Mouse (Mus musculus): Measurements from ENCODE around the gene Wdr82.
"Not testable (repeated sequence)": the region's sequence is repeated elsewhere in the genome, so short reads cannot be mapped to it uniquely, and the experiment has no call there.

Gene Wdr82

DNA sequence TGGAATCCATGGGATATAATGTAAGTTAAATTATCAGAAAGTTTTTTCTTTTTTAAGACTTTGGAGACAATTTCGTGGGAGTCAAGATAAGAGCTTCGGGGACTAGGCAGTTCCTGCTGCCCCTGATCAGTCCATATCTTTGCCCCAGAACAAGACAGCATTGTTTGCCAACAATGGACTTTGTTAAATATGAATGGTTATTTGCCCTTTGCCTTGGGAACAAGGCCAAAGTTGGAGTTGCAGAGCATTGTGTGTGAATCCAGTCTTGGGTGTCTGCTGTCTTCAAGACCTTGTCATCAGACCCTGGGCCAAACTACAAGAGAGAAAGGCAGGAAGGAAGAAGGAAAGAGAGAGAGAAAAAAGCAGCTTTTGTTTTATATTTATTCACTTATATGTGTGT, 4.0 kb upstream of the Wdr82 start:
- DNase-seq (ENCODE audit: low spot score in 2 of 2): no peak

DNA sequence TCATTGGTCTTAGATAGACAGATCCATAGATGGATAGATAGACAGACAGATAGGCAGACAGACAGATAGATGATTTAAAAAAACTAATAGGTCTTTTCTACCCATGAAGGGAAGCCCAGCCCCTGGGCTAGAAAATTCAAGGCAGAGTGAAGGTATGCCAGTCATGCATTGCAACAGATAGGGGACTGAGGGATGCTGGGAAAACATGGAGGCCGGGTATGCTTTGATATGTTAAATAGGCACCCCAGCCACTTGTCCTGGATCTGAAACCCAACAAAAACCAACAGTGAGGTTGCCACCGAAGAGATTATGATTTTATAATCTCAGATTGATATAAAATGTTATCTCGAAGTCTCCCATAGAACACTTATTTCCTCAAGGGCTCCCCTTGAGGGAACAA, 3.5 kb upstream of the Wdr82 start:
- no peak for DNase-seq (ENCODE audit: low spot score in 2 of 2)

DNA sequence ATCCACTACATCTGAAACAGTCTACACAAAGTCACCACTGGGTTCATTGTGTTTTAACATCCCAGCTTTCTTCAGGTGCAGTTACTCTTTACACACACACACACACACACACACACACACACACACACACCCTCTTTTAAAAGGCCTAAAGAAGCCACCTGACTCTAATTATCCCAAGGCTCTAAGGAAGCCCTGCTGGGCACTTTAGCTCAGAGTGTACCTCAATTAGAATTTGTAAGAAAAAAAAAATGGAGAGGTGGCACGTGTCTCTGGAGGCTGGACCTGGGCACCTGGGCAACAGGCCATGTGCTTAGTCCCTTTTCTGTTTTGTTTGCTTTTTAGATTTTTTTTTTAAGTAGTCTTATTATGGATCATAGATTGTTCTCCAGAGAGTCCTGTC, 3.0 kb upstream of the Wdr82 start:
- no peak for DNase-seq (ENCODE audit: low spot score in 2 of 2)

DNA sequence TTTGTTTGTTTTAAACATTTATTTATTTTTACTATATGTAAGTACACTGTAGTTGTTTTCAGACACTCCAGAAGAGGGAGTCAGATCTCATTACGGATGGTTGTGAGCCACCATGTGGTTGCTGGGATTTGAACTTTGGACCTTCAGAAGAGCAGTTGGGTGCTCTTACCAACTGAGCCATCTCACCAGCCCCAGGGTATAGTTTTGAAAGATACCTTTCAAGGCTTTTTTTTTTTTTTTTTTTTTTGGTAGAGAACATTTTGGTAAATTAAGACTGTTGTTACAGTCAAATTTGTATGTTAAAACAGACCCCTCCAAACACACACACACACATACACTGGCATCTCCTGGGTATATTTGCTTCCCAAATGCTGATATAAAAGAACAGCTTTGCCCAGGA, 1.7 kb upstream of the Wdr82 start:
- not testable (repeated sequence) for DNase-seq (ENCODE audit: low spot score in 2 of 2)

DNA sequence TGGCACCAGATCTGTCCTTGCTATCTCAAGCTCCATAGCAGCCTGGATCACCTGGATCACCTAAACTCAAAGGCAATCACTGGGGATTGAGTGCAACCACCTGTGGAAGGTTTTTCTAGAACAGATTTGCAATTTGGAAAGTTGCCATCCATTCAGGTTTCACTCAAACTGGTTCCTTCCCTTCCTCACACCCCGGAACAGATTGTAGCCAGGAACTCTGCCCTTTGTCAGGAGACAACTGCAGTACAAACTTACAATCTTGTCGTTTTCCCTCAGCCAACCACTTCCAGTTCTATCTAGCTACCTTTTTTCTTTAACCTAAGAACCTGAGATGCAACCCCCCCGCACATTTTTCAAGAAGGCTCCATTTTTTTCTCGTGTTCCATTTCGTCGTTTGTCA, 811 bp upstream of the Wdr82 start:
- no peak for DNase-seq (ENCODE audit: low spot score in 2 of 2)

- peak; percentile 60 to 82 for DNase-seq (ENCODE audit: low spot score in 2 of 2)
These were observed 824 bp downstream of the Wdr82 start for GRCm38 (mm10) chr9:106171346-106172158.

DNA sequence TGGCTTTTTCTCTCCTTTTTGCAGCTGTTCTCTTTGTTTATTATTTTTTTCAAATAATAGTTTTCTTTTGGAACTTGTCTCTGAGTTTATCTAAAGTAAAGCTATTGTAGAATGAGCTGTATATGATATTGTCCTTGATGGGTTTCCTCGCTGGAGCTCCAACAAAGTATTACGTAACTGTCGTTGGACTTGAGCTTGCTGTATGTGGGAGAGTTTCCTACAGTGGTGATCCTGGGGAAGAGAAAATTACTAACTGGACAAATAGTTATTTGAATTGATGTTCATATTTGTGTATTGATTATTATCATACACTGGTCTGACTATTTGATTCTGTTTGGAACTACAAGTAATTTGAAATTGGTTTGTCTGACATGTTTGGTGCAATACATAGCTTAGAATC, 1.8 kb downstream of the Wdr82 start:
- no peak for DNase-seq (ENCODE audit: low spot score in 2 of 2)

DNA sequence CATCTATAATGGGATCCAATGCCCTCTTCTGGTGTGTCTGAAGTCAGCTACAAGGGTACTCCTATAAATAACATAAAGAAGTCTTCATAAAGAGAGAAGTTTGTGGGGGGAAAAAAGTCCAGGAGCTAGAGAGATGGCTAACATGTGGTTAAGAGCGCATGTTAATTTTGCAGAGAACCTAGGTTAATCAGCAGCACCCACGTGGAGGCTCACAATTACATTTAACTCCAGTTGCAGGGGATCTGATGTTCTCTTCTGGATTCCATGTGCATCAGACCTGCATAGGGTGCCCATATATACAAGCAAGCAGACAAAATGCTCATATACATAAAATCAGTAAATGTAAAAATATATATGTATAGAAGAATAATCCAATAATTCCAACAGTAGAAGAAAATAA, 2.6 kb downstream of the Wdr82 start:
- DNase-seq (ENCODE audit: low spot score in 2 of 2): no peak

- no peak for DNase-seq (ENCODE audit: low spot score in 2 of 2)
These were observed 4.9 kb downstream of the Wdr82 start for GRCm38 (mm10) chr9:106175552-106176200.

DNA sequence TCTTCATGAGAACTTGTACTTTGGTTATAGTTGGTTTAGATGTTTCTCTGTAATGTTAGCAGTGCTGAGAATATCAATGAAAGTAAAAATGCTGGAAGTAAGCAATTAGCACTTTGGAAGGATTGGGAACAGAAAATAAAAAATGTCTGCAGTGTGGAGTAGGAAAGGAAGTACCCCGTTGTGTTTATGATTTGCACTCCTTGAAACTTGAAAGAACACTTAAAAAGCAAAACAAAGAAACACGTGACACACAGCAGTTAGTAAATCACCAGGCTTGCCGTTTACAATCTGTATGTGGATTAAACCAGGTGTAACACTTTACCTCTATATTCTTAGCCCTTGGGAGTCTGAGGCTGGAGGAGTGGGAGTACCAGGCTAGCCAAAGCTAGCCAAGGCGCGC, 6.0 kb downstream of the Wdr82 start:
- no peak for DNase-seq (ENCODE audit: low spot score in 2 of 2)

DNA sequence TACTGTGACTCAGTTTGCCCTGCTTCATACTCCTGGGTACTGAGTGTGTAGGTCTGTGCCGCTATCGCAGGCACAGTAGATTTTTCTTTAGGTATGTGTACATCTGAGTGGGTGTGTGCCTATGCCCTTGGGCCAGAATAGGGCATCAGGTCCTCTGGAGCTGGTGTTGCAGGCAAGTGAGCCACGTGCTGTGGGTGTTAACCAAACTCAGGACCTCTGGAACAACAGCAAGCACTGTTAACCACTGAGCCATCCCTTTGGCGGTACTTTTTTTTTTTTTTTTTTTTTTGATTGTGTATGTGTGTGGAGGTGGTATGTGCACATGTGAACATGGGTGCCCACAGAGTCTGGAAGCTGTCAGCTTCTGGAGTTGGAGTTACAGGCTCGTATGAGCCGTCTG, 7.1 kb downstream of the Wdr82 start:
- DNase-seq (ENCODE audit: low spot score in 2 of 2): no peak

DNA sequence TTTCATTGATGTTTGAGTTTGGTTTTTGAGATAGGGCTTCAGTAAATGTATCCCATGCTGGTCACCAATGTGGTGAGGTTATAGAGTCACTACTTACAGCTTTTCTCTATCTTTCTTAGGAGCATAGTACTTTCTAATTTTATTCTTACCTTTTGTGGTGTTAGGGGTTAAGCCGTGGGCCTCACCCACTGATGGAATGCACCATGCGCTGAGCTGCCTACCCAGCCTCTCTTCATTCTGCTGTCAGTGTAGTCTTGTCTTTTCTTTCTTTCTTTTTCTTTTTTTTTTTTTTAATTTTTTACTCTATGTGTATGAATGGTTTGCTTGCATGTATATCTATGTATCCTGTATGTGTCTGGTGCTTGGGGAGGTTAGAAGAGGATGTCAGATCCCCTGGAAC, 8.7 kb downstream of the Wdr82 start:
- DNase-seq (ENCODE audit: low spot score in 2 of 2): no peak

DNA sequence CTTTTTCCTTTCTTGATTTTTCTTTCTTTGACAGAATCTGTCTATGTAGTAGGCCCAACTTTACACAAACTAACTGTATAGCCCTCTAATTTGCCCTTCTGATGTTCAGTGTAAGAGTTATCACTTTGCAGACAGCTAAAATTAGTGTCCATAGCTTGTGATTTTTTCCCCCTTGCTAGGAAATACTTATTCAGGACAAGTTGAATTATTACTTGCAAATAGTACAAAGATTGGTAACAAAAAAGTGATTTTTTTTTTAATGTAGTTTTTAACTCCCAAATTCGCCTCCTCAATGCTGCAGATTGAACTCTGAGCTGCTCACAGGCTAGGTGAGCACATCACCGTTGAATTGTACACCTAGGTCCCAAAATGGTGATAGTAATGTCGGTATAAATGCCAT, 9.2 kb downstream of the Wdr82 start:
- no peak for DNase-seq (ENCODE audit: low spot score in 2 of 2)

DNA sequence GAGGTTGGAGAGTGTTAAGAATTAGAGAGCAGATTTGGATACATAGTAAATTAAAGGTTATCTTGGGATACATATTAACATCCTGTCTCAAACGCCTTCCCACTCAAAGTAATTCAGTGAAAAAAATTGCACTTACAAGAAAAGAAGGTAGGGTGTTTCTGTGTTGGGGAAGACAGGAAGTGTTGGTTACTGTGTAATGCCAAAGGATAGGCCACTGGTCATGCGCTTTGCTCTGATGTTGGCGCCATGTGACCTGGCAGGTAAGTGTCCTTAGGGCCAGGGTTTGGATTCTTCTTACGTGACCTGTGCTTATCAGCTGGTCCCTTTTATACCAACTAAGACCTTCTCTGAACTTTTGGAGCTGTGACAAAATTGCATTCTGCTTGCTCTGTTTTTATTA, 11.4 kb downstream of the Wdr82 start:
- no peak for DNase-seq (ENCODE audit: low spot score in 2 of 2)

DNA sequence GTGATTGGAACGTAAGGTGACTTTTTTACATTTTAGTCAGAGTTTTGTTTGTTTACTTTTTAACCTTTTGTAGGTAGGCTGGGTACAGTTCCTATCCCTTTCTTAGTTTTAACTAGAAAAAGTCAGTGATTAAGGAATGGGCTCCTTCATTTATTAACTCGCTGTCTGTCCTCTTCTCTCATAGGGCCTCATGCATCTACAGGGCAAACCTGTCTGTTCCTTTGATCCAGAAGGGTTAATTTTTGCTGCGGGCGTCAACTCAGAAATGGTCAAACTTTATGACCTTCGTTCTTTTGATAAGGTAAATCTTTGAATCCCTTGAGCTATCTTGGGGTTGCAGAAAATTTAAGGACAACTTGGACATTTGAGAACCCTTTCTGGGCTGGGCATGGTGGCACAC, 13.3 kb downstream of the Wdr82 start:
- no peak for DNase-seq (ENCODE audit: low spot score in 2 of 2)

GRCm38 (mm10) chr9:106191355-106191754, 20.6 kb downstream of the Wdr82 start:
- DNase-seq (ENCODE audit: low spot score in 2 of 2): no peak

DNA sequence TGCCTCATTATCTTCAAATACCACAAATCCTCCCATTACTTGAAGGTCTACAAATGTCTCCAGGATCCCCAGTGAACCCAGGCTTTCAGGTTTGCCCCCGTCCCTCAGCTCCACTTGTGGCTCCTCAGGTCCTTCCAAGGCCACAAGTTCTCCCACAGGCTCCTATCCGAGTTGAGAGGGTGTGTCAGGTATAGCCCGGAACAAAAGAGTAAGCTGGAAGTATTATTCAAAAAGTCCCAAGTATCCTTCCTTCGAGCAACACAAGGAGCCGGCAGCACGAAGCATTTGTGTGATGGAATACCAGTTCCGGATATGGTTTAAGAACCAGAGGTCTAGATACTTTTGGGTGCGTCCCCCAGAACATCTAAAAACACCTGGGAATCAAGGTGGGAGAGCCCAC, 21.3 kb downstream of the Wdr82 start:
- no peak for DNase-seq (ENCODE audit: low spot score in 2 of 2)

GRCm38 (mm10) chr9:106192998-106193397, 22.3 kb downstream of the Wdr82 start:
- no peak for DNase-seq (ENCODE audit: low spot score in 2 of 2)

- no peak for DNase-seq (ENCODE audit: low spot score in 2 of 2)
These were observed 23.4 kb downstream of the Wdr82 start for GRCm38 (mm10) chr9:106193930-106194807.

GRCm38 (mm10) chr9:106195693-106196092, 25.0 kb downstream of the Wdr82 start:
- no peak for DNase-seq (ENCODE audit: low spot score in 2 of 2)

DNA sequence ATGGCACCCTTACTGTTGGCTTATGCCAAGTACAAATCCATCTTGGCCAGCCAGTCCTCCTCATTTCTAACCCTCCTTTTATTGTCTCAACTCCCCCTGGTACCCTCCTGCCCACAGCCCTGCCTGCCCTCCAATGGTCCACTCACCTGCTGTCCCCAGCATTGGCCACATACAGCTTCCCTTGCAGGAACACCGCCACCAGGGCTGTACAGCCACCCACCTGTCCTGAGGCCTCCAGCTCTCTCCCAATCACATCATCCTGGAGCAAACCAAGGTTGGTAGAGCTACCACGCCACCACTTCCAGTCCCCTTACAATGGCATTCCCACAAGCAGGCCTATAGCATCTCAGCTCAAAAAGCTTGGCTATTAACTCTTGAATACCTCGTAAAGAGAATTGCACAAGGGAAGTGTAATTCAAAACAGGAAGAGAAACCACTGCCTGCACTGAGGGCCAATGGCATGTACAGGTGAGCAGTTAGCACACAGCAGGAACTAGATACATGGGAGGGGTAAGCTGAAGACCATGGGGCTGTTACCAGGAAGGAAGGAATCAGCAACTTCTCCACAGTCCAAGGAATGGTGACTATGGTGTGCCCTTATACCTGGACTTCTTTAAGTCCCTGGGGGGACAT, 26.5 kb downstream of the Wdr82 start:
- DNase-seq (ENCODE audit: low spot score in 2 of 2): no peak

DNA sequence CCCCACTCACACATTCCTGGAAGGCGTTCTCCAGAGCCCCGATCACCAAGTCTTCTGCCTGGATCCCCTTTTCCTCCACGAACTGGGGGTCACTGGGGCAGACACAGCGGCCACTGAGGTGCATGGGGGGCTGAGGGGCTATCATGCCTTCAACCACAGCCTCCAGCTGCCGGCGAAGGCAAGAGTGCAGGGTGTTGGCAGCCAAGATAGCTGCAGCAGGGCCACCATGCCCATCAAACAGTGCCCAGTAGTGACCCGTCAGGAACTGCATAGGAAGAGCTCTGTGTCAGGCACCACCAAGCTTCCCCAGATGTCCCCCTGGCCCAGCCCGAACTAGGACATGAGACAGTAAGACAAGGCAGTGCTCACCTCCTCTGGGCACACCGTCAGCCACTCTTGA, 27.0 kb downstream of the Wdr82 start:
- DNase-seq (ENCODE audit: low spot score in 2 of 2): no peak

Measured in spleen, postnatal 4 days (tissue).